Mouse (Mus musculus) lung, embryonic 14.5 days (tissue): ENCODE measurements around the gene Mex3d. TPM values are rescaled to one million over a fixed set of nuclear protein-coding genes. Genes with fewer than 3 reads are reported as not detected.

Experiments used
- ATAC-seq: fragments of 200-750 bp; cut with Nextera tagmentation; 2 replicates; pipeline ENCODE4 v1.8.0; 2017; ENCODE audit warnings: mild to moderate bottlenecking, moderate TSS enrichment, moderate library complexity; ENCODE audit not compliant: insufficient read depth
- DNase-seq: peaks from one replicate; pipeline ENCODE4 v3.0.0-alpha.2; 2015
- H3K27ac ChIP-seq: fragments of 300-500 bp; sonication (generic); 2 replicates; pipeline ENCODE4 v1.5.1; 2014; ENCODE audit warnings: low read depth, mild to moderate bottlenecking, moderate library complexity
- H3K27me3 ChIP-seq: fragments of 300-500 bp; sonication (generic); 2 replicates; pipeline ENCODE4 v1.6.1; 2014; ENCODE audit warnings: low read length, control low read depth; ENCODE audit not compliant: insufficient read depth
- H3K36me3 ChIP-seq: fragments of 300-500 bp; sonication (generic); 2 replicates; pipeline ENCODE4 v1.6.1; 2014; ENCODE audit warnings: control low read depth; ENCODE audit not compliant: insufficient read depth
- H3K4me1 ChIP-seq: fragments of 300-500 bp; sonication (generic); 2 replicates; pipeline ENCODE4 v1.6.1; 2014; ENCODE audit warnings: antibody characterized with exemption, control low read depth; ENCODE audit not compliant: insufficient read depth
- H3K4me2 ChIP-seq: fragments of 300-500 bp; sonication (generic); 2 replicates; pipeline ENCODE4 v1.6.1; 2014; ENCODE audit warnings: mild to moderate bottlenecking
- H3K4me3 ChIP-seq: fragments of 300-500 bp; sonication (generic); 2 replicates; pipeline ENCODE4 v1.5.1; 2014; ENCODE audit warnings: low read depth, low read length
- H3K9ac ChIP-seq: fragments of 300-500 bp; sonication (generic); 2 replicates; pipeline ENCODE4 v1.6.1; 2014
- H3K9me3 ChIP-seq: fragments of 300-500 bp; sonication (generic); 2 replicates; pipeline ENCODE4 v1.6.1; 2016; ENCODE audit warnings: low read depth, low read length, control low read depth
- CTCF ChIP-seq: IDR thresholded peaks from 2 replicates; pipeline ENCODE4 v1.5.1; 2016; ENCODE audit warnings: antibody characterized with exemption, low read depth
- whole genome bisulfite sequencing: fragments of 180-500 bp; shearing (Covaris S2); extraction: QIAGEN DNeasy Blood & Tissue Kit; methylation state at CpG from one replicate; pipeline ENCODE4 v1.1.7; 2014; 5-methylcytosine and 5-hydroxymethylcytosine counted together
- polyA plus RNA-seq: library from polyadenylated mRNA; unstranded; fragments of >200 nt; fragmentation: Nextera tagmentation; extraction: Ambion mirVana; gene quantifications from 2 replicates; pipeline ENCODE4 v1.2.1, GENCODE M21; 2014

Mex3d gene
- polyA plus RNA-seq, 1 experiment from 2014 or later: 8.6 TPM

- peak overlapping the region; percentile 86 for H3K27ac ChIP-seq
- peak overlapping the region; percentile 73 for H3K4me2 ChIP-seq
- no peak for TF ChIP-seq CTCF
- H3K27me3 ChIP-seq: no peaks in the 10 kb centered on the region
- H3K9me3 ChIP-seq: no peaks in the 10 kb centered on the region
- DNase-seq (no peak), ATAC-seq (no peak)
- 13% methylated on average over 17 of the region's 17 CpGs for WGBS
- peak overlapping the region; percentile 82 for H3K4me3 ChIP-seq
- H3K9ac ChIP-seq: peak overlapping the region; percentile 66
- H3K36me3 ChIP-seq: peaks cover 56% of the 10 kb centered on the region
- peaks cover 11% of the 10 kb centered on the region; the same call in 1 of the 2 replicates for H3K4me1 ChIP-seq
Measured at GRCm38 (mm10) chr10:80399973-80400703, 12.7 kb upstream of the Mex3d start.

GRCm38 (mm10) chr10:80399191-80399972, 11.9 kb upstream of the Mex3d start, which contains the start of gene Mbd3:
Mbd3 (minus strand) TSS chr10:80399550.
- Histone ChIP-seq H3K36me3 (peaks cover 64% of the 10 kb centered on the region), H3K4me2 (peak within 1 kb of the TSS; percentile 73), H3K9me3 (no peaks in the 10 kb centered on the region), H3K27ac (peak within 1 kb of the TSS; percentile 100), H3K4me1 (peaks cover 11% of the 10 kb centered on the region; the same call in 1 of the 2 replicates), H3K9ac (peak within 1 kb of the TSS; percentile 96), H3K4me3 (peak within 1 kb of the TSS; percentile 82), H3K27me3 (no peaks in the 10 kb centered on the region)
- WGBS: under 1% methylated on average over 74 of the region's 82 CpGs
- peak; percentile 99 for DNase-seq
- ATAC-seq: peak; percentile 96
- TF ChIP-seq CTCF: no peak

GRCm38 (mm10) chr10:80398719-80399190, 11.3 kb upstream of the Mex3d start:
- peaks cover 11% of the 10 kb centered on the region; the same call in 1 of the 2 replicates for H3K4me1 ChIP-seq
- peak overlapping the region; percentile 73 for H3K4me2 ChIP-seq
- peak overlapping the region; percentile 82 for H3K4me3 ChIP-seq
- H3K27me3 ChIP-seq: no peaks in the 10 kb centered on the region
- H3K9me3 ChIP-seq: no peaks in the 10 kb centered on the region
- WGBS: 0% methylated on average over 59 of the region's 59 CpGs
- DNase-seq (peak; percentile 100), ATAC-seq (peak; percentile 84)
- H3K36me3 ChIP-seq: peaks cover 65% of the 10 kb centered on the region
- no peak for TF ChIP-seq CTCF
- H3K27ac ChIP-seq: peak overlapping the region; percentile 100
- H3K9ac ChIP-seq: peak overlapping the region; percentile 96

GRCm38 (mm10) chr10:80398174-80398535, 10.7 kb upstream of the Mex3d start:
- 0% methylated on average over 1 of the region's 1 CpGs for WGBS
- peak overlapping the region; percentile 82 for H3K4me3 ChIP-seq
- H3K4me2 ChIP-seq: peak overlapping the region; percentile 73
- no peak for TF ChIP-seq CTCF
- peaks cover 65% of the 10 kb centered on the region for H3K36me3 ChIP-seq
- peak overlapping the region; percentile 96 for H3K9ac ChIP-seq
- H3K27me3 ChIP-seq: no peaks in the 10 kb centered on the region
- peak overlapping the region; percentile 100 for H3K27ac ChIP-seq
- H3K4me1 ChIP-seq: peaks cover 11% of the 10 kb centered on the region; the same call in 1 of the 2 replicates
- DNase-seq: peak; percentile 52
- H3K9me3 ChIP-seq: no peaks in the 10 kb centered on the region
- ATAC-seq: no peak

GRCm38 (mm10) chr10:80397524-80398173, 10.2 kb upstream of the Mex3d start:
- DNase-seq (no peak), ATAC-seq (no peak)
- WGBS: 30% methylated on average over 8 of the region's 8 CpGs
- Histone ChIP-seq H3K27me3 (no peaks in the 10 kb centered on the region), H3K9me3 (no peaks in the 10 kb centered on the region), H3K27ac (peak overlapping the region; percentile 100), H3K4me3 (peak overlapping the region; percentile 82), H3K36me3 (peaks cover 65% of the 10 kb centered on the region), H3K4me2 (peak overlapping the region; percentile 73), H3K4me1 (peaks cover 11% of the 10 kb centered on the region; the same call in 1 of the 2 replicates), H3K9ac (peak overlapping the region; percentile 96)
- no peak for TF ChIP-seq CTCF

- peak overlapping the region; percentile 96 for H3K9ac ChIP-seq
- peaks cover 11% of the 10 kb centered on the region; the same call in 1 of the 2 replicates for H3K4me1 ChIP-seq
- no peaks in the 10 kb centered on the region for H3K27me3 ChIP-seq
- no peaks in the 10 kb centered on the region for H3K9me3 ChIP-seq
- peak overlapping the region; percentile 82 for H3K4me3 ChIP-seq
- 81% methylated on average over 11 of the region's 11 CpGs for WGBS
- H3K27ac ChIP-seq: 0 out of 2 replicates have a peak overlapping the region, but pooled peaks have one; percentile 100
- ATAC-seq (no peak), DNase-seq (no peak)
- peaks cover 65% of the 10 kb centered on the region for H3K36me3 ChIP-seq
- no peak for TF ChIP-seq CTCF
- H3K4me2 ChIP-seq: peak overlapping the region; percentile 73
Measured at GRCm38 (mm10) chr10:80396822-80397523, 9.5 kb upstream of the Mex3d start.
